Mouse (Mus musculus): Measurements from ENCODE around the gene Rangap1. TPM values are rescaled to one million over a fixed set of nuclear protein-coding genes. Genes with fewer than 3 reads are reported as not detected.

Gene Rangap1
- 99.4 and 102 TPM in 2 replicates for polyA plus RNA-seq (2012; rRNA removed)

GRCm38 (mm10) chr15:81744992-81745600 is at the start of gene Rangap1, which contains the start of gene Zc3h7b:
TSS of gene Rangap1 (minus strand) at chr15:81745530.
TSS of gene Zc3h7b (plus strand) at chr15:81745057.

GRCm38 (mm10) chr15:81697175-81697574 is 48.2 kb downstream of the Rangap1 start, which contains the start of gene Chadl:
TSS of gene Chadl (minus strand) at chr15:81697287.

GRCm38 (mm10) chr15:81663697-81664561 is 81.4 kb downstream of the Rangap1 start, which contains the start of gene L3mbtl2:
TSS of gene L3mbtl2 (plus strand) at chr15:81663889.

Other genes starting within 250 kb of the Rangap1 start
- gene Ep300, start 160.2 kb downstream of the Rangap1 start, polyA plus RNA-seq (2012; rRNA removed), result 49.7 and 53.4 TPM in 2 replicates
- gene L3mbtl2, start 81.6 kb downstream of the Rangap1 start, polyA plus RNA-seq (2012; rRNA removed), result 23.5 and 25.4 TPM in 2 replicates
- gene Chadl, start 48.2 kb downstream of the Rangap1 start, polyA plus RNA-seq (2012; rRNA removed), result 10.6 and 21.3 TPM in 2 replicates
- 82.5 and 86.3 TPM in 2 replicates for gene Zc3h7b, start 473 bp downstream of the Rangap1 start, polyA plus RNA-seq (2012; rRNA removed)
- 41.3 and 42.5 TPM in 2 replicates for gene Tef, start 56.9 kb upstream of the Rangap1 start, polyA plus RNA-seq (2012; rRNA removed)
- 17.4 and 19.0 TPM in 2 replicates for gene Tob2, start 113.3 kb upstream of the Rangap1 start, polyA plus RNA-seq (2012; rRNA removed)
- gene Phf5a, start 126.4 kb upstream of the Rangap1 start, polyA plus RNA-seq (2012; rRNA removed), result 99.7 and 103 TPM in 2 replicates
- 218 and 231 TPM in 2 replicates for gene Aco2, start 126.8 kb upstream of the Rangap1 start, polyA plus RNA-seq (2012; rRNA removed)
- gene Polr3h, start 180.7 kb upstream of the Rangap1 start, polyA plus RNA-seq (2012; rRNA removed), result 29.5 and 34.5 TPM in 2 replicates
- 75.6 and 84.5 TPM in 2 replicates for gene Csdc2, start 191.2 kb upstream of the Rangap1 start, polyA plus RNA-seq (2012; rRNA removed)
- gene Pmm1, start 215.4 kb upstream of the Rangap1 start, polyA plus RNA-seq (2012; rRNA removed), result 73.8 and 74.0 TPM in 2 replicates
- gene 1700029P11Rik, start 235.0 kb upstream of the Rangap1 start, polyA plus RNA-seq (2012; rRNA removed), result not detected in 2 replicates
- gene Xrcc6, start 242.3 kb upstream of the Rangap1 start, polyA plus RNA-seq (2012; rRNA removed), result 36.0 and 37.2 TPM in 2 replicates

Data from central nervous system, embryonic 14 days (tissue).